Mouse (Mus musculus): ENCODE data around the gene Fam204a. TPM values are rescaled to one million over a fixed set of nuclear protein-coding genes. Genes with fewer than 3 reads are reported as not detected.
A peak's percentile ranks its signal among the peaks of the same experiment; 100 is the strongest.

Gene Fam204a
- 10 to 100 TPM; 68.8 to 82.8 (median 71.0) TPM for polyA plus RNA-seq (2017; shearing (Covaris generic))

GRCm38 (mm10) chr19:60225899-60226844 lies at the start of gene Fam204a:
Gene Fam204a (minus strand): TSS chr19:60226701.
- ATAC-seq: peak; percentile 96

- ATAC-seq: no peak
Observed at GRCm38 (mm10) chr19:60265789-60266188, 39.3 kb upstream of the Fam204a start.

GRCm38 (mm10) chr19:60260689-60261088 lies 34.2 kb upstream of the Fam204a start:
- ATAC-seq: no peak

- ATAC-seq: no peak
Observed at GRCm38 (mm10) chr19:60252021-60252420, 25.5 kb upstream of the Fam204a start.

GRCm38 (mm10) chr19:60251197-60251596 lies 24.7 kb upstream of the Fam204a start:
- no peak for ATAC-seq

GRCm38 (mm10) chr19:60245250-60245649 lies 18.7 kb upstream of the Fam204a start:
- no peak for ATAC-seq

GRCm38 (mm10) chr19:60242620-60243019 lies 16.1 kb upstream of the Fam204a start:
- ATAC-seq: no peak

GRCm38 (mm10) chr19:60241916-60242602 lies 15.6 kb upstream of the Fam204a start:
- no peak for ATAC-seq

GRCm38 (mm10) chr19:60231542-60231941 lies 5.0 kb upstream of the Fam204a start:
- no peak for ATAC-seq

- no peak for ATAC-seq
Observed at GRCm38 (mm10) chr19:60226845-60227235, 339 bp upstream of the Fam204a start.

- ATAC-seq: no peak
Observed at GRCm38 (mm10) chr19:60219395-60219794, 7.1 kb downstream of the Fam204a start.

GRCm38 (mm10) chr19:60217985-60218384 lies 8.5 kb downstream of the Fam204a start:
- ATAC-seq: no peak

GRCm38 (mm10) chr19:60208173-60208572 lies 18.3 kb downstream of the Fam204a start:
- no peak for ATAC-seq

- ATAC-seq: no peak
Observed at GRCm38 (mm10) chr19:60204176-60204575, 22.3 kb downstream of the Fam204a start.

GRCm38 (mm10) chr19:60200294-60200693 lies 26.2 kb downstream of the Fam204a start:
- ATAC-seq: no peak

- ATAC-seq: no peak
Observed at GRCm38 (mm10) chr19:60199152-60199551, 27.3 kb downstream of the Fam204a start.

- no peak for ATAC-seq
Observed at GRCm38 (mm10) chr19:60192790-60193189, 33.7 kb downstream of the Fam204a start.

GRCm38 (mm10) chr19:60189206-60189605 lies 37.3 kb downstream of the Fam204a start:
- ATAC-seq: no peak

GRCm38 (mm10) chr19:60182901-60183300 lies 43.6 kb downstream of the Fam204a start:
- ATAC-seq: no peak

GRCm38 (mm10) chr19:60182171-60182570 lies 44.3 kb downstream of the Fam204a start:
- ATAC-seq: no peak

GRCm38 (mm10) chr19:60178771-60179563 lies 47.5 kb downstream of the Fam204a start:
- no peak for ATAC-seq

GRCm38 (mm10) chr19:60165417-60165816 lies 61.1 kb downstream of the Fam204a start:
- no peak for ATAC-seq

Data from inflammation-experienced regulatory T-cells, adult 6 months (primary cell).